Mouse (Mus musculus) heart, embryonic 12.5 days (tissue): ENCODE results near the gene Gtpbp4. TPM values are rescaled to one million over a fixed set of nuclear protein-coding genes. Genes with fewer than 3 reads are reported as not detected.
"Not testable (repeated sequence)": the region's sequence is repeated elsewhere in the genome, so short reads cannot be mapped to it uniquely, and the experiment has no call there.

Experiments
- ATAC-seq: fragments of 200-750 bp; cut with Nextera tagmentation; 2 replicates; pipeline ENCODE4 v1.8.0; 2017; ENCODE audit warnings: moderate TSS enrichment, moderate library complexity; ENCODE audit not compliant: insufficient number of reproducible peaks, low FRiP score
- H3K27ac ChIP-seq: fragments of 300-500 bp; sonication (generic); 2 replicates; pipeline ENCODE4 v1.5.1; 2016; ENCODE audit warnings: mild to moderate bottlenecking, moderate library complexity; ENCODE audit not compliant: poor library complexity, severe bottlenecking
- H3K27me3 ChIP-seq: fragments of 300-500 bp; sonication (generic); replicated peaks from 2 replicates; pipeline ENCODE4 v1.6.1; 2016; ENCODE audit warnings: mild to moderate bottlenecking, moderate library complexity
- H3K36me3 ChIP-seq: fragments of 300-500 bp; sonication (generic); 2 replicates; pipeline ENCODE4 v1.6.1; 2016; ENCODE audit warnings: mild to moderate bottlenecking, moderate library complexity
- H3K4me1 ChIP-seq: fragments of 300-500 bp; sonication (generic); replicated peaks from 2 replicates; pipeline ENCODE4 v1.6.1; 2016; ENCODE audit warnings: mild to moderate bottlenecking
- H3K4me2 ChIP-seq: fragments of 300-500 bp; sonication (generic); 2 replicates; pipeline ENCODE4 v1.6.1; 2016; ENCODE audit warnings: mild to moderate bottlenecking, moderate library complexity
- H3K4me3 ChIP-seq: fragments of 300-500 bp; sonication (generic); 2 replicates; pipeline ENCODE4 v1.5.1; 2016; ENCODE audit warnings: mild to moderate bottlenecking
- H3K9ac ChIP-seq: fragments of 300-500 bp; sonication (generic); 2 replicates; pipeline ENCODE4 v1.6.1; 2016; ENCODE audit warnings: mild to moderate bottlenecking, moderate library complexity
- H3K9me3 ChIP-seq: fragments of 300-500 bp; sonication (generic); replicated peaks from 2 replicates; pipeline ENCODE4 v1.6.1; 2016; ENCODE audit warnings: mild to moderate bottlenecking, moderate library complexity
- WGBS: fragments of 180-500 bp; shearing (Covaris S2); methylation state at CpG from one replicate; pipeline ENCODE4 v1.1.7; 2016; 5-methylcytosine and 5-hydroxymethylcytosine counted together
- polyA plus RNA-seq: library from polyadenylated mRNA; unstranded; fragments of >200 nt; fragmentation: Nextera tagmentation; extraction: Ambion mirVana; gene quantifications from 2 replicates; pipeline ENCODE4 v1.2.1, GENCODE M21; 2016

The Gtpbp4 gene
- polyA plus RNA-seq, 1 experiment from 2014 or later: 53.3 TPM

DNA sequence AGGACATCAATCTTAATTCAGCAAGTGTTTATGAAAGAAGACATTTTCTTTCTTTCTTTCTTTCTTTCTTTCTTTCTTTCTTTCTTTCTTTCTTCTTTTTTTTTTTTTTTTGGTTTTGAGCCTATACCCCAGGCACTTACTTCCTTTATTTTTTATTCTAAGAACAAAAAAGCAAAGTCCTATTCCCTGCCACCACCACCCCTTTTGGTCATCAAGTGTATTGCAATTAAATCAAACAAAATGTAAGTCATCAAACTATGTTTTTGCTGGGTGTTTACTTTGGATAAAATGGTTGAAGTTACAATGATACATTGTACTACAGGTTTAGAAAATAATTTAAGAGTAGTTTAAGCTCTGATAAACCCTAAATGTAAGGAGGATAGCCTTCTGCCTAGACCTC lies 23.5 kb downstream of the Gtpbp4 start:
- Histone ChIP-seq H3K27me3 (no peaks in the 10 kb centered on the region), H3K4me1 (no peaks in the 10 kb centered on the region), H3K36me3 (peaks cover 83% of the 10 kb centered on the region), H3K9ac (no peak overlapping the region), H3K27ac (no peak overlapping the region), H3K9me3 (no peaks in the 10 kb centered on the region), H3K4me2 (no peak overlapping the region), H3K4me3 (no peak overlapping the region)
- ATAC-seq: no peak

DNA sequence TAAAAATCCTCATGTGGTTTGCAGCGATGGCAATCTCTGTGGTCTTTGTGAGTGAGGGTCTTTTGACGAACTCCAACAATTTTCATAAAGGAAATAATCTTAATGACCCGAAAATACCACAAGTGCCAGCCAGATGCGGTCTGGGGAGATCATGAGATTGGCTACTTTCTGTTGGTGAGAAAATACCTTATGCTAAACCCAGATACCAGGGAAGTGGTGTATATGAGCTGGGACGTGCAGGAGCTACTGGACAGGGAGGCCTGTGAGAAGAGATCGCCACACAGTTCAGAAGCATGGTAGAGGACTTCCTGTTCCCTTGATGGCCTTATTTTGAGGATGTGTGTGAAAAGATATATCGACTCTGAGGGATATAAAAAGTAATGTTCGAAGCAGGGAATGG lies 28.1 kb downstream of the Gtpbp4 start:
- Histone ChIP-seq H3K9me3 (no peaks in the 10 kb centered on the region), H3K4me2 (no peak overlapping the region), H3K4me3 (no peak overlapping the region), H3K9ac (no peak overlapping the region), H3K27ac (no peak overlapping the region), H3K27me3 (no peaks in the 10 kb centered on the region), H3K36me3 (peaks cover 54% of the 10 kb centered on the region), H3K4me1 (no peaks in the 10 kb centered on the region)
- no peak for ATAC-seq
- 94% methylated on average over 8 of the region's 8 CpGs for WGBS

DNA sequence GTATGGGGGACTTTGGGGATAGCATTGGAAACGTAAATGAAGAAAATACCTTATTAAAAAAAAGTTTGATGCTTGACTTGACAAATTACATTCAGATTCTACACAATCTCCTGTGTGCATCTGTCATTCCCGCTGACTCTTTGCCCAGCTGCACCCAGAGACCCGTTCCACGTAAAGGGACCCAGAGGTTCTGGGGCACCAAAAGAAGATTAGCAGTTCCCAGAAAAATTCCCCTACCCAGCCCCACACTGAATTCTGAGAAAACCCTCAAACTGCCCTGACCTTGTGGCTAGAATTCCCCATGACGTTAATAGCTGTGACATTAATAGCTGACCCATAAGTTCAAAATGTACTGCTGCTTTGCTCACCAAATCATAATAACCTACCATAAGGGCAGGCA lies 30.7 kb downstream of the Gtpbp4 start:
- no peak for ATAC-seq
- Histone ChIP-seq H3K4me3 (no peak overlapping the region), H3K36me3 (peaks cover 39% of the 10 kb centered on the region), H3K4me1 (0 out of 2 replicates have a peak, but pooled peaks cover 4% of the 10 kb centered on the region), H3K9ac (no peak overlapping the region), H3K27me3 (no peaks in the 10 kb centered on the region), H3K27ac (no peak overlapping the region), H3K9me3 (no peaks in the 10 kb centered on the region), H3K4me2 (no peak overlapping the region)
- WGBS: 87% methylated on average over 5 of the region's 5 CpGs

DNA sequence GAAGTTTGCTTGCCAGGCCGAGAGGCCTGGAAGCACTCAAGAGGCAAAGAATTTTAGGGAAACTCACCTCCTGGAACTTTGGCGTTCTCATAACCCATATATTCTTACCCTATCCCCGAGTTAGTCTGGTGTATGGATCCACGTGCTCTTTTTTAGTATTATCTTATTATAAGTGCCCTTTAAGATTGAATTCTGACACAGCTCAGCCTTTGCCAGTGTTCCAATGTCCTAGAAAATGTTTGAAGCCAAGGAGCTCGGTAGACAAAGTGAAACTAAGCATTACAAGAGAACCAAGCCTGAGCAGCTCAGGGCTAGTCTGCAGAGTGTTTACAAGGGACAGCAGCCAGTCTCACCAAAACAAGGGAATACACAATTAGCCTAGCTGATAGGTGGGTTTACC lies 33.6 kb downstream of the Gtpbp4 start:
- 29% methylated on average over 5 of the region's 5 CpGs for WGBS

DNA sequence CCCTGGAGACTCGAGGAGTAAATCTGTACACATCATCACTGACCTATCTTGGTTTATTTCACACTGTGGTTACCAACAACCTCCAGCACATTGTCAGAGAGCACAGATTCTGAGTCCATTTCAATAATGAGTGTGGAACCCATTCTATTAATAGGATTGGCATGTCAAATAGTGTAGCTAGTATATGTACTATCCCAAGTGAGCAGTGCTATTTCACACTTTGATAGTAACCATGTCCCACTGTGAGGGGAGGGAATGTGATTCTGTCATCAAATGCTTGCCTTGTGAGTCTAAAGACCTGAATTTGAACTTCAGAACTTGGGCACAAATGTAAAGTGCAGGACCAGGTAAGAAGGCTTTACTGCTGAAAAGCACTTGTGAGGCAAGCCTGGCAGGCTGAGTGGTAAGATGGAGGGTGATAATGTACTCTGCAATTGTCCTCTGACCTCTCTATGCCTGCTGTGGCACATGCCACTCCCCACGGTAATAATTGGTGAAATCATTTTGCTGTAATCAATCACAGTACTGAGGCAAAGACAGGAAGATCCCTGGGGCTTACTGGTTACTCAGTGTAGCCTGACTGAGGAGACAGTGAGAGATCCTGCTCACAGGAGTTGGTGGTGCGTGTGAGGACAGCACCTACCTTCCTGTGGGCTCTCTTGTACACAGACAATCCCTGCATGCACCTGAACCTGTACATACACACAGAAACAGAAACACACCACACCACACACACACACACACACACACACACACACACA lies 34.6 kb downstream of the Gtpbp4 start:
- H3K4me2 ChIP-seq, H3K9ac ChIP-seq, H3K27me3 ChIP-seq, H3K9me3 ChIP-seq, H3K27ac ChIP-seq, H3K36me3 ChIP-seq, ATAC-seq, H3K4me1 ChIP-seq, H3K4me3 ChIP-seq: not testable (repeated sequence)
- WGBS: 52% methylated on average over 3 of the region's 3 CpGs

More for the DNA sequence above, 33.6 kb downstream of the Gtpbp4 start:
- H3K36me3 ChIP-seq: peaks cover 16% of the 10 kb centered on the region; the same call in 1 of the 2 replicates
- not testable (repeated sequence) for H3K4me1 ChIP-seq, H3K9me3 ChIP-seq, H3K27me3 ChIP-seq, ATAC-seq, H3K4me3 ChIP-seq, H3K4me2 ChIP-seq, H3K27ac ChIP-seq, H3K9ac ChIP-seq

DNA sequence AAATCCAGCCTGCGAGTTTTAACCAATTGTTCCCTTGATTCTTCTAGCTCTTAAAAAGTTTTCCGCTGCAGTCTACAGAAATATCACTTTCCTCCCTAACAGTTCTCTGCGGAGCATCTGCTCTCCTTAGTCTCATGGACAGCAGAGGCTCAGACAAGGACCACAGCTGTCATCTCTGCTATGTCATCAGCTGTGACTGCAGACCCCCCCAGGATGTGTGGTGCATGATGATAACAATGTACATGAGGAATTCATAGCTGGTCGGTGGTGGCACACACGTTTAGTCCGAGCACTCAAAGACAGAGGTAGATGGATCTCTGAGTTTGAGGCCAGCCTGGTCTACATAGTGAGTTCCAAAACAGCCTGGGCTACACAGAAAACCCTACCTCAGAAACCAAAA lies 36.3 kb downstream of the Gtpbp4 start:
- not testable (repeated sequence) for H3K4me3 ChIP-seq, H3K36me3 ChIP-seq, H3K9me3 ChIP-seq, H3K9ac ChIP-seq, H3K4me2 ChIP-seq, H3K4me1 ChIP-seq, ATAC-seq, H3K27ac ChIP-seq, H3K27me3 ChIP-seq
- 67% methylated on average over 5 of the region's 6 CpGs for WGBS

DNA sequence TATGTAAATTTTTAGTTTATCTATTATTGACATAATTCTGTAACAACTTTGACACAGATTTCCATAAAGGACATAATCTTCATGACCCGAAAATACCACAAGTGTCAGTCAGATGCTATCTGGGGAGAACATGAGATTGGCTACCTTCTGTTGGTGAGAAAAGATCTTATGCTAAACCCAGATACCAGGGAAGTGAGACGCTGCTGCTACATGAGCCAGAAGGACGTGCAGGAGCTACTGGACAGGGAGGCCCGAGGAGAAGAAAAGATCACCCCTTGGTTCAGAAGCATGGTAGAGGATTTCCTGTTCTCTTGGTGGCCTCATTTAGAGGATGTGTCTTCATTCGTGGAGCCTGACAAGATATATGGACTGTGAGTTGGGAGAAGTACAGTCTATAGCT lies 36.8 kb downstream of the Gtpbp4 start:
- WGBS: 63% methylated on average over 1 of the region's 5 CpGs
- not testable (repeated sequence) for ATAC-seq, H3K27me3 ChIP-seq, H3K9me3 ChIP-seq, H3K4me3 ChIP-seq, H3K9ac ChIP-seq, H3K4me2 ChIP-seq, H3K36me3 ChIP-seq, H3K4me1 ChIP-seq, H3K27ac ChIP-seq

DNA sequence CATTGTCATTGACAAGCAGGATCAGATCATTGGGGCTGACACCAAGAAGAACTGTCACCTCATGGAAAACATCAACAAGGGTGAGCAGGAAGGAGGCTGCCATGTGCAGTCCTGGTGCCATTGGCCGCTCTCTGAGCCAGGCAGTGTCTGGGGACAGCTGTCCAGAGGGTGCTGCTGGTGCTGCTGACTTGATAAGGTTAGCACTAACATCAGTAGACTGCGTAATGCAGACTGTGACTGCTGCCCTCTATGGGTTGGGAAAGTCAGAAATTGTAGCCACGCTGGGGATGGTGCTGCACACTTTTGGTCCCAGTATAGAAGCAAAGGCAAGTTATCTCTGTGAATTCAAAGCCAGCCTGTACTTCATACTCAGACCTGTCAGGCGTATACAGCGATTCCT lies 39.0 kb downstream of the Gtpbp4 start:
- not testable (repeated sequence) for H3K4me2 ChIP-seq, H3K27ac ChIP-seq, H3K9ac ChIP-seq, H3K4me1 ChIP-seq, H3K27me3 ChIP-seq, H3K9me3 ChIP-seq, H3K4me3 ChIP-seq, H3K36me3 ChIP-seq, ATAC-seq
- no CpG with 5 or more reads among the region's 5 CpGs for WGBS

DNA sequence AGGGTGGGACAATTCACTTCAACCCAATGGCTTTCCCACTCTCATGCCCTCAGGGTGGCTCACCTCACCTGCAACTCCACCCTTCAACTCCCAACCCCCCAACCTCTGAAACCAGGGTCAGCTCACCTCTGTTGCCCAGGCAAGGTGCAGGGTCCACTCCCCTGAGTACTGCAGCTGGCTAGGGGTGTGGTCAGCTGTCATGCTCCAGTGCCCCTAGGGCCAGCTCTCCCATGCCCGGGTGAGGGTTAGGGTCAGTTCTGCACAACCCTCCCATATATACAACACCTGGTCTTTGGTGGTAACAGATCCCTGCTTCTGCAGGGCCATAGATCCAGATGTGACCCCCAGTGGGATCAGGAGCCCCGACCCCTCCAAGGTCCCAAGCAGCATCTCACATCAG lies 40.8 kb downstream of the Gtpbp4 start:
- H3K27me3 ChIP-seq, H3K4me1 ChIP-seq, H3K4me3 ChIP-seq, H3K9me3 ChIP-seq, H3K4me2 ChIP-seq, H3K27ac ChIP-seq, H3K36me3 ChIP-seq, H3K9ac ChIP-seq: not testable (repeated sequence)
- WGBS: 87% methylated on average over 2 of the region's 2 CpGs
- 0 out of 2 replicates have a peak, but pooled peaks have one; percentile 22 for ATAC-seq

DNA sequence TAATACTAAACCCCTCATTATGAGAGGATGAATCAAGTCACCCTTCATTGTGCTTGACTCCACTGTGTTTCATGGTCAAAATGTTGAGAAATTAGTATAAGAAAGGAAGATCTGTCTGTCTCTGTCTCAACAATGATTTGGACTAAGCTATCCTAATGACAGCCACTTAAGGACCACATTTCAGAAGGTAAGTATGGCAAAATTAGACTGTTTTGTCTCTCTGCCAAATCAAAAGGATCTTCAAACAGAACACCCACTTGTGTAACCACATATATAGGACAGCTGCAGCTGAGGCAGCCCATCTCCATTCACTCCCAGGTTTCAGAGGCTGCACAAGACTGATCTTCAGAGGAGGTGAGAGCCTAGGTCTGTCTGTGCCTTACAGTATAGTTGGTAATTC lies 43.3 kb downstream of the Gtpbp4 start, which contains the start of gene Idi2:
Idi2 (plus strand) TSS at position 301 of the 400 bp plus-strand sequence.
- not testable (repeated sequence) for ATAC-seq, H3K27ac ChIP-seq, H3K4me2 ChIP-seq, H3K4me1 ChIP-seq, H3K4me3 ChIP-seq, H3K9ac ChIP-seq, H3K27me3 ChIP-seq, H3K9me3 ChIP-seq, H3K36me3 ChIP-seq

DNA sequence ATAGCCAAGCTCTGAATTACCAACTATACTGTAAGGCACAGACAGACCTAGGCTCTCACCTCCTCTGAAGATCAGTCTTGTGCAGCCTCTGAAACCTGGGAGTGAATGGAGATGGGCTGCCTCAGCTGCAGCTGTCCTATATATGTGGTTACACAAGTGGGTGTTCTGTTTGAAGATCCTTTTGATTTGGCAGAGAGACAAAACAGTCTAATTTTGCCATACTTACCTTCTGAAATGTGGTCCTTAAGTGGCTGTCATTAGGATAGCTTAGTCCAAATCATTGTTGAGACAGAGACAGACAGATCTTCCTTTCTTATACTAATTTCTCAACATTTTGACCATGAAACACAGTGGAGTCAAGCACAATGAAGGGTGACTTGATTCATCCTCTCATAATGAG lies 47.8 kb downstream of the Gtpbp4 start, which contains the start of gene Gm9745:
Gm9745 (minus strand) TSS at position 101 of the 400 bp plus-strand sequence.
- not testable (repeated sequence) for H3K9ac ChIP-seq, H3K4me3 ChIP-seq, H3K27me3 ChIP-seq, H3K36me3 ChIP-seq, H3K4me1 ChIP-seq, ATAC-seq, H3K9me3 ChIP-seq, H3K4me2 ChIP-seq, H3K27ac ChIP-seq

DNA sequence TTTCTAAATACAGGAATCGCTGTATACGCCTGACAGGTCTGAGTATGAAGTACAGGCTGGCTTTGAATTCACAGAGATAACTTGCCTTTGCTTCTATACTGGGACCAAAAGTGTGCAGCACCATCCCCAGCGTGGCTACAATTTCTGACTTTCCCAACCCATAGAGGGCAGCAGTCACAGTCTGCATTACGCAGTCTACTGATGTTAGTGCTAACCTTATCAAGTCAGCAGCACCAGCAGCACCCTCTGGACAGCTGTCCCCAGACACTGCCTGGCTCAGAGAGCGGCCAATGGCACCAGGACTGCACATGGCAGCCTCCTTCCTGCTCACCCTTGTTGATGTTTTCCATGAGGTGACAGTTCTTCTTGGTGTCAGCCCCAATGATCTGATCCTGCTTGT lies 52.1 kb downstream of the Gtpbp4 start:
- not testable (repeated sequence) for H3K4me2 ChIP-seq, H3K9me3 ChIP-seq, ATAC-seq, H3K27ac ChIP-seq, H3K4me3 ChIP-seq, H3K4me1 ChIP-seq, H3K9ac ChIP-seq, H3K36me3 ChIP-seq, H3K27me3 ChIP-seq
- WGBS: no CpG with 5 or more reads among the region's 5 CpGs
